Mouse (Mus musculus): ENCODE measurements around the gene Ppil3. TPM values are rescaled to one million over a fixed set of nuclear protein-coding genes. Genes with fewer than 3 reads are reported as not detected.

Ppil3 gene
- polyA plus RNA-seq, 1 experiment from 2014 or later: 59.2 TPM

- 97% methylated on average over 5 of the region's 5 CpGs for WGBS
- no peak overlapping the region for H3K4me3 ChIP-seq (ENCODE audit: low read depth, low read length)
- no peak overlapping the region for H3K9ac ChIP-seq (ENCODE audit: low read depth, low read length)
- no peak for DNase-seq (ENCODE audit: low spot score)
- H3K4me1 ChIP-seq (replicated peaks; ENCODE audit: control insufficient read depth, insufficient read depth, low read length): no peaks in the 10 kb centered on the region
- no peak for ATAC-seq (ENCODE audit: low FRiP score)
- H3K36me3 ChIP-seq (ENCODE audit: control insufficient read depth, insufficient read depth, low read length): peaks cover 13% of the 10 kb centered on the region; the same call in 1 of the 2 replicates
- no peaks in the 10 kb centered on the region for H3K27me3 ChIP-seq (ENCODE audit: control insufficient read depth, insufficient read depth, low read length)
- H3K4me2 ChIP-seq (replicated peaks; ENCODE audit: low read depth, low read length): no peak overlapping the region
- H3K27ac ChIP-seq (ENCODE audit: low read depth, low read length): no peak overlapping the region
- H3K9me3 ChIP-seq (ENCODE audit: control insufficient read depth, low read length): no peaks in the 10 kb centered on the region
Measured at GRCm38 (mm10) chr1:58403745-58404144, 41.5 kb downstream of the Ppil3 start.

- no peak overlapping the region for H3K4me3 ChIP-seq (ENCODE audit: low read depth, low read length)
- H3K27ac ChIP-seq (ENCODE audit: low read depth, low read length): no peak overlapping the region
- H3K9ac ChIP-seq (ENCODE audit: low read depth, low read length): no peak overlapping the region
- no peaks in the 10 kb centered on the region for H3K4me1 ChIP-seq (replicated peaks; ENCODE audit: control insufficient read depth, insufficient read depth, low read length)
- ATAC-seq (ENCODE audit: low FRiP score) (no peak), DNase-seq (ENCODE audit: low spot score) (no peak)
- H3K36me3 ChIP-seq (ENCODE audit: control insufficient read depth, insufficient read depth, low read length): peaks cover 16% of the 10 kb centered on the region
- no peak overlapping the region for H3K4me2 ChIP-seq (replicated peaks; ENCODE audit: low read depth, low read length)
- no peaks in the 10 kb centered on the region for H3K27me3 ChIP-seq (ENCODE audit: control insufficient read depth, insufficient read depth, low read length)
- WGBS: 90% methylated on average over 6 of the region's 6 CpGs
- no peaks in the 10 kb centered on the region for H3K9me3 ChIP-seq (ENCODE audit: control insufficient read depth, low read length)
Measured at GRCm38 (mm10) chr1:58401396-58401795, 43.9 kb downstream of the Ppil3 start.

GRCm38 (mm10) chr1:58397731-58398130 is 47.6 kb downstream of the Ppil3 start:
- no peak overlapping the region for H3K9ac ChIP-seq (ENCODE audit: low read depth, low read length)
- no peak for DNase-seq (ENCODE audit: low spot score)
- WGBS: 92% methylated on average over 6 of the region's 6 CpGs
- H3K4me3 ChIP-seq (ENCODE audit: low read depth, low read length): no peak overlapping the region
- H3K36me3 ChIP-seq (ENCODE audit: control insufficient read depth, insufficient read depth, low read length): peaks cover 21% of the 10 kb centered on the region
- no peaks in the 10 kb centered on the region for H3K4me1 ChIP-seq (replicated peaks; ENCODE audit: control insufficient read depth, insufficient read depth, low read length)
- no peak overlapping the region for H3K27ac ChIP-seq (ENCODE audit: low read depth, low read length)
- H3K9me3 ChIP-seq (ENCODE audit: control insufficient read depth, low read length): no peaks in the 10 kb centered on the region
- no peak overlapping the region for H3K4me2 ChIP-seq (replicated peaks; ENCODE audit: low read depth, low read length)
- no peaks in the 10 kb centered on the region for H3K27me3 ChIP-seq (ENCODE audit: control insufficient read depth, insufficient read depth, low read length)
- no peak for ATAC-seq (ENCODE audit: low FRiP score)

GRCm38 (mm10) chr1:58396179-58396578 is 49.1 kb downstream of the Ppil3 start:
- 97% methylated on average over 1 of the region's 1 CpGs for WGBS
- Histone ChIP-seq H3K9me3 (ENCODE audit: control insufficient read depth, low read length) (no peaks in the 10 kb centered on the region), H3K27me3 (ENCODE audit: control insufficient read depth, insufficient read depth, low read length) (no peaks in the 10 kb centered on the region), H3K4me3 (ENCODE audit: low read depth, low read length) (no peak overlapping the region), H3K4me1 (replicated peaks; ENCODE audit: control insufficient read depth, insufficient read depth, low read length) (peaks cover 3% of the 10 kb centered on the region), H3K27ac (ENCODE audit: low read depth, low read length) (no peak overlapping the region), H3K4me2 (replicated peaks; ENCODE audit: low read depth, low read length) (no peak overlapping the region), H3K36me3 (ENCODE audit: control insufficient read depth, insufficient read depth, low read length) (peaks cover 18% of the 10 kb centered on the region), H3K9ac (ENCODE audit: low read depth, low read length) (no peak overlapping the region)
- no peak for ATAC-seq (ENCODE audit: low FRiP score)
- no peak for DNase-seq (ENCODE audit: low spot score)

- WGBS: 91% methylated on average over 3 of the region's 3 CpGs
- no peak overlapping the region for H3K27ac ChIP-seq (ENCODE audit: low read depth, low read length)
- H3K27me3 ChIP-seq (ENCODE audit: control insufficient read depth, insufficient read depth, low read length): no peaks in the 10 kb centered on the region
- H3K4me3 ChIP-seq (ENCODE audit: low read depth, low read length): no peak overlapping the region
- peaks cover 13% of the 10 kb centered on the region for H3K36me3 ChIP-seq (ENCODE audit: control insufficient read depth, insufficient read depth, low read length)
- no peak overlapping the region for H3K9ac ChIP-seq (ENCODE audit: low read depth, low read length)
- no peaks in the 10 kb centered on the region for H3K9me3 ChIP-seq (ENCODE audit: control insufficient read depth, low read length)
- H3K4me2 ChIP-seq (replicated peaks; ENCODE audit: low read depth, low read length): no peak overlapping the region
- peaks cover 3% of the 10 kb centered on the region for H3K4me1 ChIP-seq (replicated peaks; ENCODE audit: control insufficient read depth, insufficient read depth, low read length)
- DNase-seq (ENCODE audit: low spot score): no peak
- no peak for ATAC-seq (ENCODE audit: low FRiP score)
Measured at GRCm38 (mm10) chr1:58395341-58395740, 49.9 kb downstream of the Ppil3 start.

- Histone ChIP-seq H3K27me3 (ENCODE audit: control insufficient read depth, insufficient read depth, low read length) (no peaks in the 10 kb centered on the region), H3K4me2 (replicated peaks; ENCODE audit: low read depth, low read length) (peak overlapping the region; percentile 72), H3K9ac (ENCODE audit: low read depth, low read length) (peak overlapping the region; percentile 96), H3K4me3 (ENCODE audit: low read depth, low read length) (peak overlapping the region; percentile 94), H3K27ac (ENCODE audit: low read depth, low read length) (peak overlapping the region; percentile 95), H3K4me1 (replicated peaks; ENCODE audit: control insufficient read depth, insufficient read depth, low read length) (peaks cover 3% of the 10 kb centered on the region), H3K9me3 (ENCODE audit: control insufficient read depth, low read length) (no peaks in the 10 kb centered on the region), H3K36me3 (ENCODE audit: control insufficient read depth, insufficient read depth, low read length) (peaks cover 10% of the 10 kb centered on the region)
- 1% methylated on average over 63 of the region's 90 CpGs for WGBS
- peak; percentile 56 for DNase-seq (ENCODE audit: low spot score)
- peak; percentile 69 for ATAC-seq (ENCODE audit: low FRiP score)
Measured at GRCm38 (mm10) chr1:58393284-58394195, 51.7 kb downstream of the Ppil3 start.

GRCm38 (mm10) chr1:58392652-58393283 is 52.5 kb downstream of the Ppil3 start, which contains the start of gene Bzw1:
Bzw1 (plus strand) TSS chr1:58392898.
- peaks cover 10% of the 10 kb centered on the region for H3K36me3 ChIP-seq (ENCODE audit: control insufficient read depth, insufficient read depth, low read length)
- H3K4me1 ChIP-seq (replicated peaks; ENCODE audit: control insufficient read depth, insufficient read depth, low read length): peaks cover 3% of the 10 kb centered on the region
- peak; percentile 94 for DNase-seq (ENCODE audit: low spot score)
- no peaks in the 10 kb centered on the region for H3K9me3 ChIP-seq (ENCODE audit: control insufficient read depth, low read length)
- peak within 1 kb of the TSS; percentile 94 for H3K4me3 ChIP-seq (ENCODE audit: low read depth, low read length)
- peak within 1 kb of the TSS; percentile 72 for H3K4me2 ChIP-seq (replicated peaks; ENCODE audit: low read depth, low read length)
- peak within 1 kb of the TSS; percentile 96 for H3K9ac ChIP-seq (ENCODE audit: low read depth, low read length)
- under 1% methylated on average over 42 of the region's 61 CpGs for WGBS
- H3K27me3 ChIP-seq (ENCODE audit: control insufficient read depth, insufficient read depth, low read length): no peaks in the 10 kb centered on the region
- ATAC-seq (ENCODE audit: low FRiP score): peak; percentile 99
- peak within 1 kb of the TSS; percentile 95 for H3K27ac ChIP-seq (ENCODE audit: low read depth, low read length)

- H3K9me3 ChIP-seq (ENCODE audit: control insufficient read depth, low read length): no peaks in the 10 kb centered on the region
- peaks cover 9% of the 10 kb centered on the region for H3K36me3 ChIP-seq (ENCODE audit: control insufficient read depth, insufficient read depth, low read length)
- H3K4me3 ChIP-seq (ENCODE audit: low read depth, low read length): peak overlapping the region; percentile 94
- peaks cover 3% of the 10 kb centered on the region for H3K4me1 ChIP-seq (replicated peaks; ENCODE audit: control insufficient read depth, insufficient read depth, low read length)
- 2% methylated on average over 16 of the region's 16 CpGs for WGBS
- H3K9ac ChIP-seq (ENCODE audit: low read depth, low read length): peak overlapping the region; percentile 96
- H3K27me3 ChIP-seq (ENCODE audit: control insufficient read depth, insufficient read depth, low read length): no peaks in the 10 kb centered on the region
- H3K4me2 ChIP-seq (replicated peaks; ENCODE audit: low read depth, low read length): peak overlapping the region; percentile 72
- DNase-seq (ENCODE audit: low spot score) (peak; percentile 69), ATAC-seq (ENCODE audit: low FRiP score) (no peak)
- peak overlapping the region; percentile 95 for H3K27ac ChIP-seq (ENCODE audit: low read depth, low read length)
Measured at GRCm38 (mm10) chr1:58392268-58392651, 53.0 kb downstream of the Ppil3 start.
